Mouse (Mus musculus) liver, embryonic 13.5 days (tissue): ENCODE results near the gene Hnrnpdl. TPM values are rescaled to one million over a fixed set of nuclear protein-coding genes. Genes with fewer than 3 reads are reported as not detected.

ENCODE experiments used
- ATAC-seq: fragments of 200-750 bp; cut with Nextera tagmentation; 2 replicates; pipeline ENCODE4 v1.8.0; 2017; ENCODE audit warnings: low read depth, mild to moderate bottlenecking, moderate number of reproducible peaks, moderate library complexity
- DNase-seq: peaks from one replicate; pipeline ENCODE4 v3.0.0; 2022
- H3K27ac ChIP-seq: fragments of 300-500 bp; sonication (generic); 2 replicates; pipeline ENCODE4 v1.5.1; 2015; ENCODE audit warnings: moderate library complexity, mild to moderate bottlenecking, inconsistent platforms
- H3K27me3 ChIP-seq: fragments of 300-500 bp; sonication (generic); 2 replicates; pipeline ENCODE4 v1.6.1; 2015; ENCODE audit warnings: mild to moderate bottlenecking, inconsistent platforms
- H3K36me3 ChIP-seq: fragments of 300-500 bp; sonication (generic); 2 replicates; pipeline ENCODE4 v1.6.1; 2015; ENCODE audit warnings: mild to moderate bottlenecking, inconsistent platforms
- H3K4me1 ChIP-seq: fragments of 300-500 bp; sonication (generic); replicated peaks from 2 replicates; pipeline ENCODE4 v1.6.1; 2015; ENCODE audit warnings: inconsistent platforms
- H3K4me2 ChIP-seq: fragments of 300-500 bp; sonication (generic); 2 replicates; pipeline ENCODE4 v1.6.1; 2015; ENCODE audit warnings: inconsistent platforms, mild to moderate bottlenecking, moderate library complexity
- H3K4me3 ChIP-seq: fragments of 300-500 bp; sonication (generic); replicated peaks from 2 replicates; pipeline ENCODE4 v1.5.1; 2015; ENCODE audit warnings: mild to moderate bottlenecking, inconsistent platforms
- H3K9ac ChIP-seq: fragments of 300-500 bp; sonication (generic); 2 replicates; pipeline ENCODE4 v1.6.1; 2015; ENCODE audit warnings: mild to moderate bottlenecking, inconsistent platforms
- H3K9me3 ChIP-seq: fragments of 300-500 bp; sonication (generic); replicated peaks from 2 replicates; pipeline ENCODE4 v1.6.1; 2016; ENCODE audit warnings: inconsistent platforms
- WGBS: fragments of 180-500 bp; shearing (Covaris S2); methylation state at CpG from one replicate; pipeline ENCODE4 v1.1.7; 2015; ENCODE audit not compliant: insufficient replicate concordance; 5-methylcytosine and 5-hydroxymethylcytosine counted together
- polyA plus RNA-seq: library from polyadenylated mRNA; unstranded; fragments of >200 nt; fragmentation: Nextera tagmentation; extraction: Ambion mirVana; gene quantifications from 2 replicates; pipeline ENCODE4 v1.2.1, GENCODE M21; 2015

Gene Hnrnpdl
- polyA plus RNA-seq, 1 experiment from 2014 or later = 63.6 TPM

GRCm38 (mm10) chr5:100046096-100046495 lies 6.6 kb upstream of the Hnrnpdl start:
- WGBS = 62% methylated on average over 3 of the region's 3 CpGs
- H3K27ac ChIP-seq = no peak overlapping the region
- no peak overlapping the region for H3K4me3 ChIP-seq
- peaks cover 17% of the 10 kb centered on the region; the same call in 1 of the 2 replicates for H3K36me3 ChIP-seq
- no peaks in the 10 kb centered on the region for H3K27me3 ChIP-seq
- DNase-seq = no peak
- H3K9ac ChIP-seq = no peak overlapping the region
- no peak for ATAC-seq
- H3K4me1 ChIP-seq = peaks cover 70% of the 10 kb centered on the region
- no peaks in the 10 kb centered on the region for H3K9me3 ChIP-seq
- H3K4me2 ChIP-seq = no peak overlapping the region

DNA sequence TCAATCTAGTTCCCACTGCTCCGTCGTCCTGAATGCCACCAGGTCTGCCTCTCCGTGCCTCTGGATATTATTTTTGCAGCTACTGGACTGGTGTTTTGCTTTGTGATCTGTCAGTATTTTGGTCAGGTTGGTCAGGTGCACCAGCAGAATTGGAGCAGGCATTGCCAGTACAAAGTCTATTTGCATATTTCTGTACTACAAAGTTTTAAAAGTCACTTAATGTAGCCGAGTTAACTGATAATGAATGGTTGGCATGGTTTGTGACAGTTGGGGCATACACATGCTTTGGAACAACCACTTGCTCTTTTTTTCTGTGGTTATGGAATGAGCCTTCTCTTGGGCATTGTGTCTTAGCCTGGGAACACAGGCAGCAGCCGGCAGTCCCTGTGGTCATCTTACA lies 5.2 kb upstream of the Hnrnpdl start:
- ATAC-seq (no peak), DNase-seq (no peak)
- Histone ChIP-seq H3K4me2 (no peak overlapping the region), H3K36me3 (0 out of 2 replicates have a peak, but pooled peaks cover 7% of the 10 kb centered on the region), H3K27ac (no peak overlapping the region), H3K9ac (no peak overlapping the region), H3K4me1 (peaks cover 79% of the 10 kb centered on the region), H3K4me3 (no peak overlapping the region), H3K27me3 (no peaks in the 10 kb centered on the region), H3K9me3 (no peaks in the 10 kb centered on the region)
- 74% methylated on average over 5 of the region's 5 CpGs for WGBS

DNA sequence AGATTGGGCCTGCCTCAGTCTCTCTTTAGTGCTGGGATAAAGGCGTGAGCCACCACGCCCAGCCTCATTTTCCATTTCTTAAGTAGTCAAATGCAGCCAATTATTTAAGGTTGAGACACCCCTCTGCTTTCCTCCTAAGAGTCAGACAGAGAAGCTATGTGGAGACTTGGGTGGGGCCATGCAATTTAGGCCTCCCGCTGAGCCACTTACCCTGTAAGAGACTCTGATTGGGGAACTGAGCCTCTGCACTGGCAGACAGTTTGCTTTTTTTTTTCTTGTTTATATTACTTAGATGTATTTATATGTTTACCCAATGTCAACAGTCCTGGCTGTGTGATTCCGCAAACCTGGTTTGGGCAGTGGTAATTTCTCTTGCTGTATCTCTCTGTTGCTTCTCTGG lies 4.6 kb upstream of the Hnrnpdl start:
- 0 out of 2 replicates have a peak, but pooled peaks cover 5% of the 10 kb centered on the region for H3K36me3 ChIP-seq
- no peak overlapping the region for H3K4me3 ChIP-seq
- DNase-seq = no peak
- 61% methylated on average over 4 of the region's 4 CpGs for WGBS
- no peak for ATAC-seq
- H3K9ac ChIP-seq = no peak overlapping the region
- no peak overlapping the region for H3K27ac ChIP-seq
- no peak overlapping the region for H3K4me2 ChIP-seq
- H3K27me3 ChIP-seq = no peaks in the 10 kb centered on the region
- no peaks in the 10 kb centered on the region for H3K9me3 ChIP-seq
- H3K4me1 ChIP-seq = peaks cover 74% of the 10 kb centered on the region

DNA sequence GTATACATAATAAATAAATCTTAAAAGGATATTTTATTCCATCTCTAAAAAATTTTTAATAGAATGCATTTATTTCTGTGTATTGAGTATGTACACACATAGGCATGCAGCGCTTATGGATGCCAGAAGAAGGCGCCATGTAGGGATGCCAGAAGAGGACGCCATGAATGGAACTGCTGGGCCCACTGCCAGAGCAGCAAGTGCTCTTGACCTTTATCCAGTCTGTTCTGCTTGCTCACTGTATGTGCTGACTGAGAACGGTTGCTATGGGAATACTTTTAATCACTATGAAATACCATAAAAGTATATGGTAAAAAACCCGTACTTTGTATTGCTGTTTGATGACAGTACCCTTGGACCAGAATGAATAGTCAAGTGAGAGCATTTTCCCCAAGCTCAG lies 3.9 kb upstream of the Hnrnpdl start:
- DNase-seq (no peak), ATAC-seq (no peak)
- no peak overlapping the region for H3K27ac ChIP-seq
- H3K27me3 ChIP-seq = no peaks in the 10 kb centered on the region
- WGBS = 72% methylated on average over 5 of the region's 5 CpGs
- H3K9ac ChIP-seq = no peak overlapping the region
- no peak overlapping the region for H3K4me2 ChIP-seq
- no peak overlapping the region for H3K4me3 ChIP-seq
- 0 out of 2 replicates have a peak, but pooled peaks cover 5% of the 10 kb centered on the region for H3K36me3 ChIP-seq
- peaks cover 68% of the 10 kb centered on the region for H3K4me1 ChIP-seq
- H3K9me3 ChIP-seq = no peaks in the 10 kb centered on the region

DNA sequence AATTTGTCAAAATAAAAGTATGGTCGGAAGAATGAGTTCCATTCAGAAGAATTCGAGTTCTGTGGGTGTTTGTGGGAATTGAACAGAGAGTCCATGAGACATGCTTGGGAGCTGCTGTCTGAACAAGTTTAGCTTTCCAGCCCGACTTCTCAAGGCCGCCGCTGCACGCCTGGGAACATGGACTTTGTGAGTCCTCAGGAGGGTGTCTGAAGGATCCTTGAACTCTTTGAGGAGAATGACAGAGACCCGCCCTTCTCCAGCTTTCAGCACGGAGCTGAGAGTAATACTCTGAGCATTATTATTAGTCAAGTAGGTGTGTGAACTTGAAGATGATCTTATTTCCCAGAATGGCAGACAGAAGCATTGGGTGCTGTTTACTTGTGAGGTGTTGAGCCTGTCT lies 3.0 kb upstream of the Hnrnpdl start:
- Histone ChIP-seq H3K9me3 (no peaks in the 10 kb centered on the region), H3K36me3 (peaks cover 8% of the 10 kb centered on the region), H3K4me3 (no peak overlapping the region), H3K4me1 (peaks cover 63% of the 10 kb centered on the region), H3K9ac (no peak overlapping the region), H3K27me3 (no peaks in the 10 kb centered on the region), H3K4me2 (no peak overlapping the region), H3K27ac (no peak overlapping the region)
- no peak for ATAC-seq
- no peak for DNase-seq
- 88% methylated on average over 8 of the region's 8 CpGs for WGBS

DNA sequence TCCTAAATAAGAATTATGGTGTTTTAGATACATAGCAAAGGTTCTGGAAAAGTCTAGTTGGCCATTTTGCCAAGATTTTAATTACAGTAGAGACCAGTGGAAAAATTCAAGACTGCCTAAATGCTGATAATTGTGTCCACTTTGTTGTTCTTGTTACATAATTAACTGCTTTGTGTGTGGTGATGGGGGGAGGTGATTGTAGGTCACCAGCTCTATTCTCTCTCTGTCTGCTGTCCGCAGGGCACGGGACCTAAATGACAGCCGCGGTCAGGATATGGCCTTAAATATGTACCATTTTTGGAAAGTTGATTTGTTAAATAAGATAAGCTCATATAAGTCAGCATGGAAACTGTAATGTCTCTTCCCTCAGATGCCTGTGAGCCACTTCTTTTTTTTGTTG lies 1.8 kb upstream of the Hnrnpdl start:
- 44% methylated on average over 4 of the region's 4 CpGs for WGBS
- H3K27me3 ChIP-seq = no peaks in the 10 kb centered on the region
- no peak for ATAC-seq

GRCm38 (mm10) chr5:100040281-100040784 lies 869 bp upstream of the Hnrnpdl start:
- under 1% methylated on average over 19 of the region's 19 CpGs for WGBS
- H3K9me3 ChIP-seq = no peaks in the 10 kb centered on the region
- peak overlapping the region; percentile 99 for H3K4me2 ChIP-seq
- no peaks in the 10 kb centered on the region for H3K27me3 ChIP-seq
- DNase-seq = no peak
- H3K36me3 ChIP-seq = peaks cover 29% of the 10 kb centered on the region
- no peak for ATAC-seq
- peak overlapping the region; percentile 92 for H3K4me3 ChIP-seq
- peaks cover 68% of the 10 kb centered on the region for H3K4me1 ChIP-seq
- H3K27ac ChIP-seq = peak overlapping the region; percentile 92
- peak overlapping the region; percentile 95 for H3K9ac ChIP-seq

More for the DNA sequence above, 1.8 kb upstream of the Hnrnpdl start:
- DNase-seq = no peak
- H3K9ac ChIP-seq = peak overlapping the region; percentile 95; the same call in 1 of the 2 replicates
- peaks cover 68% of the 10 kb centered on the region for H3K4me1 ChIP-seq
- peak overlapping the region; percentile 92 for H3K4me3 ChIP-seq
- no peaks in the 10 kb centered on the region for H3K9me3 ChIP-seq
- peak overlapping the region; percentile 99 for H3K4me2 ChIP-seq
- peaks cover 20% of the 10 kb centered on the region for H3K36me3 ChIP-seq
- no peak overlapping the region for H3K27ac ChIP-seq

GRCm38 (mm10) chr5:100038714-100039601 lies 506 bp downstream of the Hnrnpdl start:
- WGBS = under 1% methylated on average over 108 of the region's 113 CpGs
- Histone ChIP-seq H3K27me3 (no peaks in the 10 kb centered on the region), H3K36me3 (peaks cover 41% of the 10 kb centered on the region), H3K4me3 (peak overlapping the region; percentile 92), H3K27ac (peak overlapping the region; percentile 92), H3K4me1 (peaks cover 60% of the 10 kb centered on the region), H3K4me2 (peak overlapping the region; percentile 99), H3K9ac (peak overlapping the region; percentile 95), H3K9me3 (no peaks in the 10 kb centered on the region)
- ATAC-seq = peak; percentile 71
- peak; percentile 95 for DNase-seq

GRCm38 (mm10) chr5:100037965-100038713 lies 1.3 kb downstream of the Hnrnpdl start:
- peak overlapping the region; percentile 87 for H3K27ac ChIP-seq
- H3K4me1 ChIP-seq = peaks cover 53% of the 10 kb centered on the region
- no peaks in the 10 kb centered on the region for H3K27me3 ChIP-seq
- peak overlapping the region; percentile 92 for H3K4me3 ChIP-seq
- H3K4me2 ChIP-seq = peak overlapping the region; percentile 99
- ATAC-seq = peak; percentile 40
- H3K36me3 ChIP-seq = peaks cover 48% of the 10 kb centered on the region
- peak overlapping the region; percentile 95 for H3K9ac ChIP-seq
- DNase-seq = peak; percentile 82
- no peaks in the 10 kb centered on the region for H3K9me3 ChIP-seq
- 1% methylated on average over 44 of the region's 45 CpGs for WGBS

- peaks cover 57% of the 10 kb centered on the region for H3K36me3 ChIP-seq
- H3K27me3 ChIP-seq = no peaks in the 10 kb centered on the region
- H3K4me2 ChIP-seq = peak overlapping the region; percentile 99
- H3K4me1 ChIP-seq = peaks cover 49% of the 10 kb centered on the region
- DNase-seq (no peak), ATAC-seq (no peak)
- H3K9ac ChIP-seq = peak overlapping the region; percentile 95
- WGBS = 40% methylated on average over 7 of the region's 7 CpGs
- peak overlapping the region; percentile 92 for H3K4me3 ChIP-seq
- H3K27ac ChIP-seq = peak overlapping the region; percentile 15; the same call in 1 of the 2 replicates
- H3K9me3 ChIP-seq = no peaks in the 10 kb centered on the region
These were observed 2.8 kb downstream of the Hnrnpdl start for GRCm38 (mm10) chr5:100036681-100037080.

DNA sequence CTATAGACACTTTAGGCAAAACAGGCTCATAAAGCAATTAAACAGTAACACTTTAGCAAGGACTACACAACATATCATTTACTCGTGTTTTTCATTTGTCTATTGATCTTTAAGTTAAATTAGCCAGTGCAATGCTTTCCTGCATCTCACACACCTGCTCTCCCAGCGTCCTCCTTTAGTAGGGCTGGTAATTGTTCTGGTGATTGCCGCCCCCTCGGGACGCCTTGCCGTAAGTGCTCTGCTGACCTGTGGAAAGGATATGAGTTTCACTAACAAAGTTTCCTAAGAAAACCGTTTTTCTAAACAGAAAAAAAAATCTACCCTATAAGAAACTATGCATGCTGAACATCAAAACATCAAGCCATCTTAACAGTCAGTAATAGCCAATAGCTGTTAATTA lies 3.5 kb downstream of the Hnrnpdl start:
- no peak overlapping the region for H3K4me3 ChIP-seq
- no peak overlapping the region for H3K27ac ChIP-seq
- H3K4me1 ChIP-seq = peaks cover 41% of the 10 kb centered on the region
- no peaks in the 10 kb centered on the region for H3K9me3 ChIP-seq
- H3K9ac ChIP-seq = no peak overlapping the region
- ATAC-seq (no peak), DNase-seq (no peak)
- H3K4me2 ChIP-seq = no peak overlapping the region
- peaks cover 64% of the 10 kb centered on the region for H3K36me3 ChIP-seq
- 77% methylated on average over 7 of the region's 7 CpGs for WGBS
- no peaks in the 10 kb centered on the region for H3K27me3 ChIP-seq
